Mouse (Mus musculus) ZHBTc4 (cell line): ENCODE data around the gene Ccl6.

Experiments
- DNase-seq: peaks from one replicate; pipeline ENCODE4 v3.0.0-alpha.2; 2011; ENCODE audit warnings: low read depth, low spot score

Ccl6 gene

DNA sequence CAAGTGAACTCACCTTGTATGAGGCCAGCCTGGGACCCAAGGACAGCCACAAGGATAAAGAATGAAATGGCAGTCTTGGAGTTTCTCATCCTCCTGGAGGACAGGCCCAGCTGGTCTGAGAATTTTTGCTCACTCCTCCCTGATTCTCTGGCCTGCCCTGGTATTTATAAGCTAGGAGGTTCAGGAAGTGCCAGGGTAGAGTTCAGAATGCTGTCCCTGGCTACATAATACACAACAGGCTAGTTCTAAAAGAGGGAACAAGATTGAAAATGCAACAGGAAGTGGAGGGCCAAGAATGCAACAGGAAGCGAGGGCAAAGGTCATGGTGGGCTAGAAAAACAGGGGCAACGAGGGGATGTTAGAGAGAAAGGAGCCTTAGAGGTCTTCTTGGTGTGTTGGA lies at the start of gene Ccl6:
TSS of gene Ccl6 (minus strand) at position 235 of the 400 bp plus-strand sequence.
- DNase-seq, result no peak

DNA sequence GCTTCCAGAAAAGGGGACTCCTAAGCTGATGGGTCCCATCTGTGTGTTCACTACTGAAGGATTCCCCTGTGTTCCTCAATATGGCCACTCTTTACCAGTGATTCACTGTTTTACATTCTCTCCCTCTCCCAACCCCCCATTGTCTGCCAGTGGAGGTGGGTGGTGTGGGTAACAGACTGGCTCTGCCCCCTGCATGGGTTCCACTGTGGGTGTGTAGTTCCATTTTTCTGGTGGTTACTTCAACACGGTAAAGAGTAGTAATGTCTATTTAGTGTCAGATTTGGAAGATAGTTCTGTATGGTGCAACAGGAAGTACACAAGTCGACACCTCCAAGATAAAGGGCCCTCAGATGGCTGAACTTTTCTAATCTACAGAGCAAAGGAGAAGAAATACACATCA lies 48.3 kb upstream of the Ccl6 start:
- DNase-seq, result no peak

DNA sequence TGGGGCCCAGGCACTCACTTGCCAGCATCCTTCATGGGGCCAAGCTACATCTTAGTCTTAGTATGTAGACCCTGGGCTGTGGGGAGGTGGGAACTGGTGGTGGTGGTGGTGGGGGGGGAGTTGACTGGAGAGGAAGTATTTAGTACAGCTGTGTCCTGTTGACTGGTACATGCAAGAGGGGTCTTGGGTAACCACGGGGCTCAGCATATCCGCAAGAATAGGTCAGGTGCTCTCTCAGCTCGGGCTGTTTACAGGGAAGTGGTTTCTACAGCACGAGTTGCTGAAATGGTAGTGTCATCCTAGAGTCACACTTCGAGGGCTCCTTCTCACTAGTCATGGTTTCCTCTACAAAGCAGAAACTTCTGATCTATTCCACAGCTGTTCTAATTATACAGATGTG lies 47.3 kb upstream of the Ccl6 start:
- DNase-seq, result no peak

DNA sequence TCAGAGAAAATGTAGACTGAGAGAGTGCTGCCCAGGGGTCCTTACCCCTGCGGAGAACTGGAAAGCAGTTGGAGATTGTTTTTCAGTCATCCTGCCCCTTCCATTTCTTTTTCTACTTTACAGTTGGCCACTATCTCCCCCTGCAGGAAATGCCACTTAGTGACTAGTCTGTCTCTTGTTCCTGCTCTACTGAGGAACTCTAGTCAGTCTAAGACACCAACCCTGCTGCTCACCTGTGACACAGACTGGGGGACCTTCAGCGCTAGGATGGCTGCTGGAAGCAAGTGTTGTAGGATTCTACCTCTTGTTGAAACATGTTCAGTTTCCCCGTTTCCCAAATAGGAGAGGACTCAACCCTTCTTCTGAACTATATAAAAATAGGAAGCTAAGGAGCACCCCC lies 46.6 kb upstream of the Ccl6 start:
- DNase-seq, result peak; percentile 10

DNA sequence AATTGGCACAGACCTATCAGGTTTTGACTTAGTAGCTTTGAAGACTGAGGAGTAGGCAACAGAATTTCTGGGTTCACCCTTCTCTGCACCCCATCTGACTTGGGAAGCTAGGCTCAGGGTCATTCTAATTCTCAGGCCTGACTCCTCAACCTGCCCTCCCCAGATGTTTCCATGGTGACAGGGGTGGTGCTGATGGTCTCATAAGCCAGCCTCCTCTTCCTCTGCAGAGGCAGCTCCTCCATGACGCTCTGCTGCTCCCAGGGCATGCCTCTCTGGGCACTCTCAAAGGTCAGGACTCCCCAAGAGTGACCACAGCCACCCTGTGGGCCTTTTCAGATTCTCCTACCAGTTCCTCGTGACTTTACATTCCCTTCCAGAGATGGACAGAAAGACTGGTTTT lies 46.0 kb upstream of the Ccl6 start:
- no peak for DNase-seq

DNA sequence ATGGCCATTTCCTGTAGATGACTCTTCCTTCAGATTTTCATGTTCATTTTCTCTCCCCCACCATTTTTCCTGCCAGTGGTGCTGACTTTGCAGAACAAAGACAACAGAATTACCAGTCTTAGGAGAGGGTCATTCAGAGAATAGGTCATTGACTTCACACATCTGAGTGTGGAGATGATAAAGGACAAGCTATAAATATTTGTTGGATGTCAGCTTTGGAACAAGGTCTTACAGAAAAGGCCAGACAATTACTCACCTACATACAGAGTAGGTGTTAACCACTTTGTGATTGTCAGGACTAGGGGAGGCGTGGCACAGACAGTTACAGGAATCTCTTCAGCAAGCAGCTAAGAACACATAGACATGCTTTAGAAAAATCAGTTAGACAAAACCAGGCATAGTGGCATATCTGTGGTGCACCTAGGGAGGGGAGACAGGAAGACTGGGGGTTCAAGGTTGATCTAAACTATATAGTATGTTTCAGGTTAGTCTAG lies 43.9 kb upstream of the Ccl6 start:
- DNase-seq, result no peak

DNA sequence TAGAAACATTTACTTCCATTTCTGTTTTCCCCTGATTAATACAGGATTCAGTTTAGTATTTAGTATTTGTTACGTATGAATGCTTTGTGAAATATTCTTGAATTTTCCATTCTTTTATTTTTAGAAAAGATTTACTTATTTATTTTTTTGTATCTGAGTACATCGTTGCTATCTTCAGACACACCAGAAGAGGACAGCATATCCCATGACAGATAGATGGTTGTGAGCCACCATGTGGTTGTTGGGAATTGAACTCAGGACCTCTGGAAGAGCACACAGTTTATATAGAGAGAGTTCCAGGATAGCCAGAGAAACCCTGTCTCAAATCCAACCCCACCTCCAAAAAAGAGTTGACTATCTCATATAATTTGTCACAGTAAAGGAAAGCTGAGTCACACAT lies 42.0 kb upstream of the Ccl6 start:
- DNase-seq, result no peak

DNA sequence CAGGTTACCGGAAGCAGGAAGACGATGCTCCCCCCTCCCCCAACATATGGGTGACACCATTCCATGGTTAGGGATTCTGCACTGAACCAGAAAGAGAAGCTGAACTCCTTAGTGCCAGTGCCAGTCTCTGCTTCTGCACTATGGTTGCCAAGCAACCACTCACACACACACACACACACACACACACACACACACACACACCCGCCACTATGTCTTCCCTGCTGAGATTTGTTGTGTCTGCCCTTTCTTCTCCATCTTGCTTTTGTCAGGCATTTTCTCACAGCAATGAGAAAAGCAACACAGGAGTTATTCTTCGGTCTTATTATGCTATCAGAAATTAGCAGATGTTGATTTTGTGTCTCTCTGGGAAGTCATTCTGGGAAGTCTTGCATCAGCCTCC lies 41.5 kb upstream of the Ccl6 start:
- no peak for DNase-seq

DNA sequence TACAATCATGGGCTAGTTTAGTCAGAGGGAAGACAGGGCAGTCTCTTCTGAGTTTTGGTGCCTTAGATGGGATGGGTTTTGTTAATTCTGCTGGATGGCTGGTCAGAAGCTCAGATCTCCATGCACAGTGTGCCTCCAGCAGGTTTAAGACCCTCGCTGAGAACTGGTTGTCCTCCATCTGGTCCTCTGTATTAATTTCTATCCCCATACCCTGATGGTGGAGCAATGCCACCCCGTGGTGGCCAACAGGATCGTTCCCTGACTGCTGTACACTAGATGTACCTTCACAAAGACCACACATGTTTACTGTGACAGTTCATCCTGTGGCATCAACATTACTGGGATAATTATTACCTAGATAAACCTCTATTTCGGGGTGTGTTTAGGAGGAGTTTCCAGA lies 39.9 kb upstream of the Ccl6 start:
- DNase-seq, result no peak

DNA sequence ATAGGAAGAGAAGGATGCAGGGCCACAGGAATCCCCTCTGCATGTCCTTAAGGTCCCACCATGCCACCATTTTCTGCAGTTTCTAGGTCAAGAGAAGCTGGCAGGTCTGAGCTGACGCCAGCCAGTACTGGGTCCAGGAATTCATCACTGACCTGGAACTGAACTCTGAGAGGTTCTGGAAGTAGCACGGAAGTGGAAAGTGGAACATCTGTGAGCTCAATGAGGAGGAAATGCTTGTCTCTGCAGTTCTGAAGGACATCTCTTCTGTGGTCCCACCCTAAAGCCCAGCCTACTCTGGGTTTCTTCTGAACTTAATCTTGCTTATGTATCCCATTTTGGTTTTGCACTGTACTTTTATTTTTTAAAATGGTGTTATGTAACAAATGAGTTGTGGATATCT lies 38.2 kb upstream of the Ccl6 start:
- no peak for DNase-seq

DNA sequence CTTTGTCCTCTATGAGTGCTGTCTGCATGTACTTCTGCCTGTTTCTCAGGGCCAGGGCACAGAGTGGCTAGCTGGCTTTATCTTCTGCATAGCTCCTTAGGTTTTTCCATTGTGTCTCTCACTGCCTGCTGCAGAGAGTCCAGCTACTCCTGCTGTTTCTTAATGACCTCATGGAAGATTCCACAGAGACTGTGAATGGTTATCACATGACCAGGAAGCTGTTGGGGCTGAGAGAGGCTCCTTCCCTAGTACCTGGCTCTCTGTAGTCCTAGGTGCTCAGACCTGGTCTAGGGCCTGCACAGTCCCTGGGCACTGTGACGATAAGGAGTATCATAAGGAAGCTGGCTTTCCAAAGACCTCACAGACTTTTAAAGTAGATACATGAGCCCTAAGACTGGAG lies 37.7 kb upstream of the Ccl6 start:
- DNase-seq, result no peak

DNA sequence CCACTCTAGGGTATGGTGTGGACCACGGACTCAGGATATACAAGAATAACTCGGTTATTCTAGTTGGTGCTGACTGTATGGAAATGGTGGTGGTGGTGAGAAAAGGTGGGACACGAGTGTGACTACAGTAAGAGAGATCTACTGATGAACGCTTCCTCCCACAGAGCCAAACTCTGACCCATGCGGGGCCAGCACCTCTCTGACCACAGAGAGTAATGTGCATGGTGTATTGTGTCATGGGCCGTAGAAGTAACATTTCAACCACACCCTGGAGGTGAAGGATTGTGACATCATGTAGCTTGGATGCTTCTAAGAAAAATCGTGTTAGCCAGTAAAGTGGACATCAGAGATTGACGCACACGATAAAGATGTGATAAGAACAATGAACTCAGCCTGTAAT lies 35.9 kb upstream of the Ccl6 start:
- DNase-seq, result no peak

DNA sequence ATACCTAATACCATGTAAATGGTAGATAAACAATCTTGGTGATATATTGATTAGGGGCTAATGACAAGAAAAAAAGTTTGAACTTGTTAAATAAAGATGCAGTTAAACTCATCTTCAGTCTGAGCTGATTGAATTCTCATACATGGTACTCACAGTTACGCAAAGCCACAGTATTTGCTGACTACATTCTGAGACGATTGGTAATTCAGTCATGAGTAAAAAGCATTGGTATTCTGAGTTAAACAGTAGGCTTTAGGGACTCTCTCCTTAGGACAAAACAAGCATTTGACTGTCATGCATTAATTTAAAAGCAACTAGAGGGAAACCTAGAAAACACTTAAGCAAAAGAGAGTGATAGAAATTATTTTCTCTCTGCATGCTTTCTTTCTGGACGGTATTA lies 30.7 kb upstream of the Ccl6 start:
- DNase-seq, result no peak

DNA sequence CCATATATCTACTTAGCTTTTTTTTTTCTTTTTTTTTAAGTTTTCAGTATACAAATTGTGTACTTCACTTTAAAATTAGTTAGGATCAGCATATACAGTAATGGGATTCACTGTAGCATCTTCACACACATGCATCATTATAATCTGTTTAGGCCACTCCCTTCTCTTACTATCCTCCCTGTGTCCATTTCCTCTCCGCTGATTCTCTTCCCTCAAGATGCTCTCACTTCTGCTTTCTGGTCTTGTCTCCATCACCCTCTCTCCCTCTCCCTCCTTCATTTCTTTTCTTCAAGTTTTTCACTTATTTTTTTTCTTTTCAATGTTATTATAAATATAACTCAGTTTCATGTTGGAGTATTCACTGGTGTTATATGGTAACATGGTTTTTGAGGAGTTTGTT lies 26.1 kb upstream of the Ccl6 start:
- no peak for DNase-seq

DNA sequence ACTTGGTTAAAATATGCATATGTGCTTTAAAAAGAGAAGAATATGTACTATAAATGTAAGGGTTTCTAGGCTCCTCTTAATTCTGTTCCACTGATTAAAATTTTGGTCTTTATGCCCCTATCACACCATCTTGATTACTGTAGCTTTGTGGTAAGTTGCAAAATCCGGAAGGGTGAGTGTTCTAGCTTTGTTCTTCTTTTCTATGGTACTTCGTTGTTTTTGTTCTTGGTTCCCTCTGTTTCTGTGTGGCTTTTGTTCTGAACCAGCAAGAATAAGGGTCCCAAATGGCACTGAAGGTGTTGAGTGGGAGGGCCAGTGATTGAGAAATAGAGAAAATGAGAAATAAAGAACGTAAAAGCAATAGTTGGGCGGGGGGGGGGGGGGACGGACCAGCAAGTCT lies 25.4 kb upstream of the Ccl6 start:
- no peak for DNase-seq

DNA sequence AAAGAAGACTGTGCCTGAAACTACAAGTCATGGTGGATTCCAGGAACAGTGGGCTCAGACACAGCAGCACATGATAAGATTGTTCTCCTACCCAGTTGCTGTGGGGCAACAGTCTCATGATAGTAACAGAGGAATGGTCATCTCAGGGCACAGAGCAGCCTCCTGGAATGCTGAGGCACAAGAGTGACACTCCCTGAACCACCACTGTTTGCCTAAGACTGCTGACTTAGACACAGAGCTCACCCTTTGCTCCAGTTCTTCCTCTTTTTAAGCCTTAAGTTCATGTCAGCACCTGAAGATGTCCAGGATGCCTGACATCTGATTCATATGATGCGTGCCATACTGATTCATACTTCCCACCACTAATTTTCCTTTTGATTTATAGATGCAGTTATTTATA lies 23.7 kb upstream of the Ccl6 start:
- DNase-seq, result no peak

DNA sequence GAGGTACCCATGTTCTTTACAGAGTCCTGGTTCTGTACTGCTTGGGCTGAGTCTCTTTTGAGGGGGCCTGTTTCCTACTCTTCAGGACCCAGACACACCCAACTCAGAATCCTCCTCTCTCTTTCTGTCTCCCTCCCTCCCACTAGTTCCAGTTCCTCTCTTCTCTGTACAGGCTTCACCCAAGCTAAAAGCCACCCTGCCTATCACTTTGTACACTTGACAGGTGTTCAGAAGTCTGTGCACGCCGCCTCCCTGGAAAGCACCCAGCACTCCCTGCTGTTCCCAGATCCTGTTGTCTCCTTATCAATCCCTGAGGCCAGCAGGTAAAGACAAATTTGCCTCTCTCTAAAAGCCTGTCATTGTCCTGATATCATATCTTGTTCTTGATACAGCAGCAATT lies 18.0 kb upstream of the Ccl6 start:
- DNase-seq, result no peak

DNA sequence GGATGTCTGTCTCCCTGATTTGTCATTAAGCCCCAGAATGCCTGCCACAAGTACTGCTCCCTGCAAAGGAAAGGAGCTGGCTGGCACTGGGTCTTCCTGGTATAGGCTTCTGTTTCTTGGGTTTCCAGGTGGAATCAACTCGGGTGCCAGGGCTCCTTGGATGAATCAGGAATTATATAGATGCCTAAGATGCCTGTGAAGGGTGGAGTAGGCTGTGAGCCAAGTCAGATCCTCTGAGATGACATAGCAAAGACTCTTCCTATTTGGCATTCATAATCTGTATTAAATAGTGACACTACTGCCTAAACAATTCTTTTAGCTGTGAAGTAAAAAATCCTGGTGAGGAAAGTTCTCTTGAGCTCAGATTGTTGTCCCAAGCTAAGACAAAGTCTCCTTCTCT lies 13.5 kb upstream of the Ccl6 start:
- no peak for DNase-seq

DNA sequence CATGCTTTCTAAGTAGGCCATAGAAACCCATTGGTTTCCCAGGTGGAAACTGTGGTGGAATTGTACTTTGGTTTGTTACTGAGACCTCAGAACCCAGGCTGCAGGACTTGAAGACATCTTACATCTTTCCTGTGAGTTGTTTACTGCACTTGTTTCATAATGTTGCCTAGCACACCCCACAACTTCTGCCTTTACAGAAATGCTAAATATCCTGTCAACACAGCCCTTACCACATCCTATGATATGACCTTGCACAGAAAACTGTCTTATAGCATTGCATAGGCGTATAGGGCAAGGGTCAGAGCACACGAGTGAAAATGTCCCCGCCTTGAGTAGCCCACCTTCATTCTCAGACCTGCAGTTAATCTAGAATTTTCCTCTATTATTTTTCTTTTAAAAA lies 12.6 kb upstream of the Ccl6 start:
- no peak for DNase-seq

DNA sequence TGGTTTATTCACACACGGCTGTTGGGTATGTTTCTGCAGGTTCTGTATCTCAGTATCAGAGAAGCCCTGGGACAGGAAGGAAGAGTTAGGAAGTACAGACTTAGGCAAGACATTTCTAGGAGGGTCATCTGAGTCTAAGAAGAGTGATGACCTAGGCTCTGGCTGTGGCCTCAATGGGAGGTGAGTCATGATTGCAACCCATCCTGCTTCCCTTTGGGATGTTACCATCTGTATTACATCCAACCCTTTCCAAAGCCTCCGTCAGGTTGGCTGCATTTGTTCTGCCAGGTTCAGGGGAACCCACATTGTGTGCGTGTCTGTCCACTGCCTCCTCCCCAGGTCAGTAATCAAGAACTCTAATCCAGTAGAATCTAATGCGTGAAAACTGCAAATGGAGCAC lies 11.8 kb upstream of the Ccl6 start:
- DNase-seq, result no peak

DNA sequence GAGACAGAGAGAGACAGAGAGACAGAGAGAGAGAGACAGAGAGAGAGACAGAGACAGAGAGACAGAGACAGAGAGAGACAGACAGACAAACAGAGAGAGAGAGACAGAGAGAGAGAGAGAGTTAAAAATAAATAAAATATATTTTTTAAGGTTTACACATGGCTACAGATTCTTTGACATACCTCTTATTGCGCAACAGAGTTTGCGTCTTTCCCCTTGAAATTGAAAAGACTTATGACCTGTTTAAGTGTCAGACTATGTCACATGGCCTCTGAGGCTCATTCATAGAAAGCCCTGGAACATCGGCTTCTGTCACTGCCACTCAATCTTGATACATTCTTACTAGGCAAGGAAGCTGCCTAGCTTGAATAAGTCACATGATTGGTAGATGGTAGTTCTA lies 10.5 kb upstream of the Ccl6 start:
- DNase-seq, result no peak

DNA sequence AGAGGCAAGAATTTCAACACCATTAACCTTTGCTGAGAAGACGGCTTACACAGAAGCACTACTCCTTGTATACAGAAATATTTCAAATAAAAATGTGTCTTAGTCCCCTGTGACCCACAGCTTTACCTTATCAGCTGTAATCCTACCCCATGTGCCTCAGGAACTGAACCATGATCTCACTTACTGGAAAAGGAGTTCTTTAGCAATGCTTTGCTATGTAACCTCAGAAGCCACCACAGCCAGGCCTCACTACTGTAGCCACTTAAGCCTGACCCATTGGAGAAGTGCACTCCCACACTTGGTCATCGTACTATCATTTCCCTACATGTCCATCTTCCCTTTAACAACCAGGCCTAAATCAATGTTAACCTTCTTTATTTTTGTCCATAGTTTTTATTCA lies 7.7 kb upstream of the Ccl6 start:
- DNase-seq, result no peak

DNA sequence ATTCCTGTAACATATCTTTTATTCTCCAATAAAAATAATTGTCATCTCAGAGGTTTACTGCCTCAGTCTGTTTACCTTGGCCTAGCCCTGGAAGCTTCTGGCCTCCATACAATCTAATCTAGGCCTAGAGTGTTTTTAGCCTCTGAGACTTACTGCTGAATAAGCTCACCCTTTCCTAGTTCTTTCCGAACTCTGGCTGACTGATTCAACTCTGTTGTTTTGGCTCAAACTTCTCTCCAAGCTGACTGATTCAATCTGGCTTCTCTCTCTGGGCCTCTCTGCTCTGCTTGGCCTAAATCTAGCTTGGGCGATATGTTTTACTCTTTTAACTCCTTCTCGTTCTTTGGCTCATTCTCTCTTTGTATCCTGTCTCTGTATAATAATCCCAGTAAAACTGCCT lies 6.1 kb upstream of the Ccl6 start:
- no peak for DNase-seq

DNA sequence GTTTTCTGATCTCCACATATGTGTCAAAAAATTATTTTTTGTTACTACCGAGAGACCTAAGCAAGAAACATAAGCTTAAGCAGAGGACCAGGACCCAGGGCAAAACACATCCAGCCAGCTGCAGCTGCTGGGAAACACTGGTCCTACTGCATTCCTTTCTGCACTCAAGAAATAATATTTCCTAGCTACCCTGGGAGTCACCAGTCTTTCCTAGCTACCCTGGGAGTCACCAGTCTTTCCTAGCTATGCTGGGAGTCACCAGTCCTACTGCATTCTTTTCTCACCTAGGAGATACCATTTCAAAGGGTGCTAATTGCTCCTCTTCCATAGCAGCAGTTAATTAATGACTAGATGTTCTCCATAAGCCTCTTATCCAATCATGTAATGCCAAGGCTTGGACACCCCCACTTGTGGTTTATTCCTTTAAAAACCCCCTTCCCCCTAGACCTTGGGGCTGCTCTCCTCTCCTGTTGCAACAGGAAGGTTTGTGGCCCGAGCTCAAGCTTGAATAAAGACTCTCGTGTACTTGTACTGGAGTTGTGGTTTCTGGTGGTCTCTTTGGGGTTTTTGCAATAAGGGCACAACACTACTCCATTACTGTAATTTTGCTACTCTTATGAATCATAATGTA lies 5.4 kb upstream of the Ccl6 start:
- no peak for DNase-seq
